Mouse (Mus musculus) intestine, embryonic 14.5 days (tissue): ENCODE data around the gene Gpr3. TPM values are rescaled to one million over a fixed set of nuclear protein-coding genes. Genes with fewer than 3 reads are reported as not detected.

Experiments used
- ATAC-seq: fragments of 200-750 bp; cut with Nextera tagmentation; replicated peaks from 2 replicates; pipeline ENCODE4 v1.8.0; 2017; ENCODE audit warnings: low read depth, moderate number of reproducible peaks, moderate TSS enrichment, moderate library complexity; ENCODE audit not compliant: low FRiP score, low TSS enrichment
- DNase-seq: peaks from one replicate; pipeline ENCODE4 v3.0.0-alpha.2; 2018; ENCODE audit warnings: low spot score
- H3K27ac ChIP-seq: fragments of 300-500 bp; sonication (generic); 2 replicates; pipeline ENCODE4 v1.5.1; 2014; ENCODE audit warnings: low read depth, mild to moderate bottlenecking, control low read depth
- H3K27me3 ChIP-seq: fragments of 300-500 bp; sonication (generic); replicated peaks from 2 replicates; pipeline ENCODE4 v1.6.1; 2014; ENCODE audit warnings: low read length, control low read depth; ENCODE audit not compliant: control insufficient read depth, insufficient read depth
- H3K36me3 ChIP-seq: fragments of 300-500 bp; sonication (generic); 2 replicates; pipeline ENCODE4 v1.6.1; 2014; ENCODE audit warnings: low read length, control low read depth; ENCODE audit not compliant: control insufficient read depth, insufficient read depth
- H3K4me1 ChIP-seq: fragments of 300-500 bp; sonication (generic); replicated peaks from 2 replicates; pipeline ENCODE4 v1.6.1; 2014; ENCODE audit warnings: low read length, control low read depth, mixed read lengths; ENCODE audit not compliant: control insufficient read depth, insufficient read depth
- H3K4me2 ChIP-seq: fragments of 300-500 bp; sonication (generic); 2 replicates; pipeline ENCODE4 v1.6.1; 2014; ENCODE audit warnings: low read length
- H3K4me3 ChIP-seq: fragments of 300-500 bp; sonication (generic); 2 replicates; pipeline ENCODE4 v1.5.1; 2014; ENCODE audit warnings: low read depth, low read length, control low read depth, mixed read lengths
- H3K9ac ChIP-seq: fragments of 300-500 bp; sonication (generic); 2 replicates; pipeline ENCODE4 v1.6.1; 2014; ENCODE audit warnings: mild to moderate bottlenecking, low read length
- H3K9me3 ChIP-seq: fragments of 300-500 bp; sonication (generic); 2 replicates; pipeline ENCODE4 v1.6.1; 2016; ENCODE audit warnings: low read length, control low read depth; ENCODE audit not compliant: control insufficient read depth
- WGBS: fragments of 180-500 bp; shearing (Covaris S2); extraction: QIAGEN DNeasy Blood & Tissue Kit; methylation state at CpG from one replicate; pipeline ENCODE4 v1.1.7; 2014; 5-methylcytosine and 5-hydroxymethylcytosine counted together
- polyA plus RNA-seq: library from polyadenylated mRNA; unstranded; fragments of >200 nt; fragmentation: Nextera tagmentation; extraction: Ambion mirVana; gene quantifications from 2 replicates; pipeline ENCODE4 v1.2.1, GENCODE M21; 2014

Gene Gpr3
- polyA plus RNA-seq, 1 experiment from 2014 or later = not detected

- Histone ChIP-seq H3K4me3 (no peak overlapping the region), H3K27me3 (no peaks in the 10 kb centered on the region), H3K4me1 (peaks cover 56% of the 10 kb centered on the region), H3K4me2 (peak overlapping the region; percentile 9; the same call in 1 of the 2 replicates), H3K9ac (no peak overlapping the region), H3K27ac (peak overlapping the region; percentile 72), H3K36me3 (peaks cover 21% of the 10 kb centered on the region), H3K9me3 (no peaks in the 10 kb centered on the region)
- DNase-seq (no peak), ATAC-seq (no peak)
- 59% methylated on average over 6 of the region's 6 CpGs for WGBS
These were observed 12.6 kb downstream of the Gpr3 start for GRCm38 (mm10) chr4:133199743-133200142.

- Histone ChIP-seq H3K9me3 (no peaks in the 10 kb centered on the region), H3K27me3 (no peaks in the 10 kb centered on the region), H3K4me2 (no peak overlapping the region), H3K36me3 (peaks cover 33% of the 10 kb centered on the region), H3K9ac (no peak overlapping the region), H3K4me1 (peaks cover 50% of the 10 kb centered on the region), H3K4me3 (no peak overlapping the region), H3K27ac (peak overlapping the region; percentile 77)
- DNase-seq (no peak), ATAC-seq (no peak)
- 20% methylated on average over 19 of the region's 19 CpGs for WGBS
These were observed 13.8 kb downstream of the Gpr3 start for GRCm38 (mm10) chr4:133198337-133199180.

- 0 out of 2 replicates have a peak, but pooled peaks have one; percentile 13 for ATAC-seq
- WGBS = 20% methylated on average over 13 of the region's 13 CpGs
- Histone ChIP-seq H3K36me3 (peaks cover 40% of the 10 kb centered on the region), H3K9me3 (no peaks in the 10 kb centered on the region), H3K4me2 (no peak overlapping the region), H3K27me3 (no peaks in the 10 kb centered on the region), H3K27ac (peak overlapping the region; percentile 77), H3K4me1 (peaks cover 50% of the 10 kb centered on the region), H3K9ac (peak overlapping the region; percentile 25; the same call in 1 of the 2 replicates), H3K4me3 (no peak overlapping the region)
- DNase-seq = peak; percentile 71
These were observed 14.5 kb downstream of the Gpr3 start for GRCm38 (mm10) chr4:133197801-133198286.

- no peak overlapping the region for H3K4me2 ChIP-seq
- DNase-seq (no peak), ATAC-seq (no peak)
- peaks cover 45% of the 10 kb centered on the region for H3K36me3 ChIP-seq
- peak overlapping the region; percentile 25; the same call in 1 of the 2 replicates for H3K9ac ChIP-seq
- WGBS = 26% methylated on average over 5 of the region's 5 CpGs
- H3K27ac ChIP-seq = peak overlapping the region; percentile 77
- H3K27me3 ChIP-seq = no peaks in the 10 kb centered on the region
- peaks cover 50% of the 10 kb centered on the region for H3K4me1 ChIP-seq
- no peaks in the 10 kb centered on the region for H3K9me3 ChIP-seq
- H3K4me3 ChIP-seq = no peak overlapping the region
These were observed 15.0 kb downstream of the Gpr3 start for GRCm38 (mm10) chr4:133197355-133197754.

- H3K9ac ChIP-seq = 0 out of 2 replicates have a peak overlapping the region, but pooled peaks have one; percentile 2
- no peak for DNase-seq
- peak overlapping the region; percentile 77 for H3K27ac ChIP-seq
These were observed 15.5 kb downstream of the Gpr3 start for GRCm38 (mm10) chr4:133196852-133197251.

GRCm38 (mm10) chr4:133196136-133196535 is 16.2 kb downstream of the Gpr3 start:
- H3K27me3 ChIP-seq = no peaks in the 10 kb centered on the region
- no peak overlapping the region for H3K9ac ChIP-seq
- ATAC-seq (no peak), DNase-seq (no peak)
- WGBS = 95% methylated on average over 2 of the region's 2 CpGs
- H3K4me1 ChIP-seq = peaks cover 47% of the 10 kb centered on the region
- H3K4me2 ChIP-seq = no peak overlapping the region
- no peak overlapping the region for H3K4me3 ChIP-seq
- no peak overlapping the region for H3K27ac ChIP-seq
- peaks cover 57% of the 10 kb centered on the region for H3K36me3 ChIP-seq
- no peaks in the 10 kb centered on the region for H3K9me3 ChIP-seq

More at GRCm38 (mm10) chr4:133196852-133197251, 15.5 kb downstream of the Gpr3 start:
- Histone ChIP-seq H3K4me2 (no peak overlapping the region), H3K9me3 (no peaks in the 10 kb centered on the region), H3K27me3 (no peaks in the 10 kb centered on the region), H3K4me1 (peaks cover 50% of the 10 kb centered on the region), H3K4me3 (no peak overlapping the region), H3K36me3 (peaks cover 50% of the 10 kb centered on the region)
- 39% methylated on average over 7 of the region's 7 CpGs for WGBS
- ATAC-seq = no peak

- Histone ChIP-seq H3K4me3 (no peak overlapping the region), H3K27ac (no peak overlapping the region), H3K36me3 (peaks cover 68% of the 10 kb centered on the region), H3K9ac (no peak overlapping the region), H3K27me3 (no peaks in the 10 kb centered on the region), H3K4me2 (no peak overlapping the region), H3K4me1 (peaks cover 35% of the 10 kb centered on the region), H3K9me3 (no peaks in the 10 kb centered on the region)
- ATAC-seq (no peak), DNase-seq (no peak)
- WGBS = 53% methylated on average over 4 of the region's 4 CpGs
These were observed 17.3 kb downstream of the Gpr3 start for GRCm38 (mm10) chr4:133195014-133195413.

- no peak for ATAC-seq
- Histone ChIP-seq H3K9me3 (no peaks in the 10 kb centered on the region), H3K4me1 (peaks cover 30% of the 10 kb centered on the region), H3K36me3 (peaks cover 74% of the 10 kb centered on the region), H3K27ac (no peak overlapping the region), H3K27me3 (no peaks in the 10 kb centered on the region), H3K4me3 (no peak overlapping the region), H3K4me2 (no peak overlapping the region), H3K9ac (no peak overlapping the region)
- WGBS = 85% methylated on average over 11 of the region's 11 CpGs
- DNase-seq = no peak
These were observed 17.9 kb downstream of the Gpr3 start for GRCm38 (mm10) chr4:133194482-133194881.
